Mouse (Mus musculus) myocyte (in vitro differentiated cells): ENCODE measurements around the gene D930048N14Rik. TPM values are rescaled to one million over a fixed set of nuclear protein-coding genes. Genes with fewer than 3 reads are reported as not detected.

ENCODE experiments used
- H3K27me3 ChIP-seq: one replicate; pipeline ENCODE4 v1.6.1; 2011; ENCODE audit not compliant: control insufficient read depth, insufficient read depth, insufficient read length
- H3K36me3 ChIP-seq: one replicate; pipeline ENCODE4 v1.6.1; 2011; ENCODE audit not compliant: control insufficient read depth, insufficient read depth
- H3K4me2 ChIP-seq: one replicate; pipeline ENCODE4 v1.6.1; 2011; ENCODE audit warnings: low read depth, control low read depth
- H3K4me3 ChIP-seq: one replicate; pipeline ENCODE4 v1.5.1; 2011; ENCODE audit warnings: mild to moderate bottlenecking, control low read depth, moderate library complexity
- H3K79me2 ChIP-seq: one replicate; pipeline ENCODE4 v1.6.1; 2011; ENCODE audit not compliant: control insufficient read depth, insufficient read depth
- H3ac ChIP-seq: one replicate; pipeline ENCODE4 v1.6.1; 2011; ENCODE audit not compliant: control insufficient read depth, insufficient read length
- CEBPB ChIP-seq: IDR thresholded peaks from 2 replicates; pipeline ENCODE4 v1.6.1; 2011; ENCODE audit warnings: mild to moderate bottlenecking, moderate library complexity; ENCODE audit not compliant: poor library complexity, insufficient read depth, severe bottlenecking
- E2F4 ChIP-seq: IDR thresholded peaks from one replicate; pipeline ENCODE4 v1.6.1; 2011; ENCODE audit warnings: mild to moderate bottlenecking, control low read depth, moderate library complexity; ENCODE audit not compliant: insufficient read depth
- MAX ChIP-seq: IDR thresholded peaks from one replicate; pipeline ENCODE4 v1.6.1; 2011; ENCODE audit warnings: low read depth, mild to moderate bottlenecking, control low read depth
- MYOD1 ChIP-seq, 3 experiments: IDR thresholded peaks; one replicate each; pipeline ENCODE4 v1.6.1; 2011; ENCODE audit warnings: control low read depth in 2 of 3, low read depth in 2 of 3, mild to moderate bottlenecking in 2 of 3, moderate library complexity in 1 of 3; ENCODE audit not compliant: insufficient read length in 2 of 3, control insufficient read depth in 1 of 3
- MYOG ChIP-seq, 3 experiments: IDR thresholded peaks; one replicate each; pipeline ENCODE4 v1.6.1; 2011; ENCODE audit warnings: control low read depth in 2 of 3, low read depth in 2 of 3, mild to moderate bottlenecking in 2 of 3; ENCODE audit not compliant: insufficient read length in 2 of 3, control insufficient read depth in 1 of 3, insufficient read depth in 1 of 3
- POLR2A ChIP-seq: IDR thresholded peaks from one replicate; pipeline ENCODE4 v1.6.1; 2011; ENCODE audit warnings: low read depth, mild to moderate bottlenecking, control low read depth, moderate library complexity; ENCODE audit not compliant: insufficient read length
- POLR2AphosphoS2 ChIP-seq: IDR thresholded peaks from one replicate; pipeline ENCODE4 v1.6.1; 2011; ENCODE audit warnings: low read depth, control low read depth; ENCODE audit not compliant: insufficient read length
- REST ChIP-seq: IDR thresholded peaks from one replicate; pipeline ENCODE4 v1.6.1; 2011; ENCODE audit warnings: mild to moderate bottlenecking, control low read depth, moderate library complexity; ENCODE audit not compliant: insufficient read depth, insufficient read length
- SRF ChIP-seq: IDR thresholded peaks from one replicate; pipeline ENCODE4 v1.6.1; 2011; ENCODE audit warnings: low read depth; ENCODE audit not compliant: control insufficient read depth, insufficient read length
- TCF12 ChIP-seq: IDR thresholded peaks from one replicate; pipeline ENCODE4 v1.6.1; 2011; ENCODE audit warnings: mild to moderate bottlenecking, control low read depth; ENCODE audit not compliant: poor library complexity, insufficient read depth, severe bottlenecking
- TCF3 ChIP-seq: IDR thresholded peaks from one replicate; pipeline ENCODE4 v1.6.1; 2011; ENCODE audit warnings: low read depth, control low read depth; ENCODE audit not compliant: insufficient read length
- USF1 ChIP-seq: IDR thresholded peaks from one replicate; pipeline ENCODE4 v1.6.1; 2011; ENCODE audit warnings: low read depth, mild to moderate bottlenecking, control low read depth, moderate library complexity
- polyA plus RNA-seq: library from polyadenylated mRNA; unstranded; fragments of >200 nt; fragmentation: generic; extraction: Trizol; gene quantifications from one replicate; pipeline ENCODE4 v1.2.1, GENCODE M21; 2012; ENCODE audit warnings: missing spikeins

The D930048N14Rik gene
- polyA plus RNA-seq, 1 experiment, result 0.25 TPM

DNA sequence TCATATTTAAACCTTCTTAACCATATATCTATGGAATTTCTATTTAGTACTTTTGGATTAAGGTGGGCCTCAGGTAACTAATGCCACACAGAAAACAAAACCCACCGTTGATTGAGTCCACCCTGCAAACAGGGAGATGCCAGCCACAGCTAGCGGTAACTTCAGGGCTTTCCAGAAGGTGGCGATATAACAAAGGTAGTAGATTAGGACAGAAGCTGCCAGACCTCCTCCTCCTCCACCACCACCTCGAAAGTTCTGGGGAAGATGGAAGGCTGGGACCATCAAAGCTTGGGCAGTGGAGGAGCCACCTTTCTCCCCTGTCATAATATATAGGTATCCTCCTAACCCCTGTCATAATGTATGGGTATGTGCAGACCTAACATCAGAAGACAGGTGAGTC is 33.1 kb upstream of the D930048N14Rik start:
- TF ChIP-seq MYOD1 (IDR thresholded peaks at IDR 0.05; ENCODE audit: control insufficient read depth in 1 of 3, insufficient read length in 2 of 3, low read depth in 2 of 3), result no peak
- H3K79me2 ChIP-seq, result peaks cover 21% of the 10 kb centered on the region

DNA sequence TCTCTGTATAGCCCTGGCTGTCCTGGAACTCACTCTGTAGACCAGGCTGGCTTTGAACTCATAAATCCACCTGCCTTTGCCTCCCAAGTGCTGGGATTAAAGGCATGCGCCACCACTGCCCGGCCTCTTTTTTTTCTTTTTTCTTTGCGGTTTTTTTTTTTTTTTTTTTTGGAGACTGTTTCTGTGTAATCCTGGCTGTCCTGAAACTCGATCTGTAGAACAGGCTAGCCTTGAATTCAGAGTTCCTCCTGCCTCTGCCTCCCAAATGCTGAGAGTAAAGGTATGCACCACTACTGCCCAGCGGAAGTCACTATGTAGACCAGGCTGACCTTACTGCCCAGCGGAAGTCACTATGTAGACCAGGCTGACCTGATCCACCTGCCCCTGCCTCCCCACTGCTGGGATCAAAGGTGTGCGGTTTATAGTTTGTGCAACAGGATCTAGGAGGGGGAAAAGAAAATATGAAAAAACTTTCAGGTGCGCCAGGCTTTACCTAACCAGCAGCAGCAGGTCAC is 31.8 kb upstream of the D930048N14Rik start:
- Histone ChIP-seq H3K79me2 (peaks cover 21% of the 10 kb centered on the region), H3K4me2 (peak overlapping the region; percentile 73), H3K4me3 (peak overlapping the region; percentile 62), H3K27me3 (no peaks in the 10 kb centered on the region), H3ac (peak overlapping the region; percentile 45), H3K36me3 (peaks cover 18% of the 10 kb centered on the region)
- TF ChIP-seq E2F4, result no peak
- TF ChIP-seq MYOG (IDR thresholded peaks at IDR 0.05; ENCODE audit: control insufficient read depth in 1 of 3, insufficient read depth in 1 of 3, insufficient read length in 2 of 3, low read depth in 2 of 3), result no peak
- no peak for TF ChIP-seq REST
- TF ChIP-seq MAX, result no peak
- TF ChIP-seq MYOD1 (IDR thresholded peaks at IDR 0.05; ENCODE audit: control insufficient read depth in 1 of 3, insufficient read length in 2 of 3, low read depth in 2 of 3), result no peak
- no peak for TF ChIP-seq POLR2AphosphoS2

More for the DNA sequence above, 33.1 kb upstream of the D930048N14Rik start:
- Histone ChIP-seq H3K4me2 (no peak overlapping the region), H3K27me3 (no peaks in the 10 kb centered on the region), H3K36me3 (peaks cover 9% of the 10 kb centered on the region), H3ac (no peak overlapping the region), H3K4me3 (no peak overlapping the region)

DNA sequence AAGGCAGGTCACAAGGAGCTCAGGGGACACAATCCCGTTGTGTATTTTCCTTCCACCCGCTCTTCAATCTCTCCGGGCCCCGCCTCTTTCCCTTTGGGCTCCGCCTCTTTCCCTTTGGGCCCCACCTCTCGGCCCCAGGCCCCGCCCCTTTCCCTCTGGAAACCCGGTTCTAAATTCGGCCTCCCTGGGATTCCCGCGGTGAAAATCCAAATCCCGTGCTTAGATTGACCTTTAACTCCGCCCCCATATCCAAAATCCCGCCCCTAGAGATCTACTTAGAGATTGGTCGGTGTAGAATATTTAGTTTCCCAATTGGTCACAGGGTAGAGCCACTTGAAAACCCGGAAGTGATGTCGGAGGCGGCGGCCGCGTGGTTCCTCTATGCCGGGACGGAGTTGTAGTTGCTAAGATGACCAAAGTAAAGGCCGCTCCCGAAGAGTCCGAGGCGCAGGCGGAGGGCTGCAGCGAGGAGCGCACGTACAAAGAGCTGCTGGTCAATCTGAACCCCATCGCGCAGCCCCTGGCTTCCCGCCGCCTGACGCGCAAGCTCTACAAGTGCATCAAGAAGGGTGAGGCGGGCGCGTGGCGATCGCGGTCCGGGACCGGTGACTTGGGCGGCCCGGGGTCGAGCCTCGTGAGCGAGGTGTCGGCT is 31.2 kb upstream of the D930048N14Rik start, which contains the start of gene Nhp2:
Nhp2 (plus strand) TSS at position 327 of the 652 bp plus-strand sequence.
- H3K36me3 ChIP-seq, result peaks cover 18% of the 10 kb centered on the region
- H3K27me3 ChIP-seq, result no peaks in the 10 kb centered on the region
- H3K4me3 ChIP-seq, result peak within 1 kb of the TSS; percentile 62
- TF ChIP-seq MAX (no peak), MYOG (IDR thresholded peaks at IDR 0.05; ENCODE audit: control insufficient read depth in 1 of 3, insufficient read depth in 1 of 3, insufficient read length in 2 of 3, low read depth in 2 of 3) (no peak), TCF12 (no peak), E2F4 (peak; percentile 63), TCF3 (no peak), POLR2AphosphoS2 (no peak), REST (no peak), CEBPB (no peak), USF1 (peak; percentile 37), SRF (no peak), MYOD1 (IDR thresholded peaks at IDR 0.05; ENCODE audit: control insufficient read depth in 1 of 3, insufficient read length in 2 of 3, low read depth in 2 of 3) (no peak), POLR2A (peak; percentile 62)
- H3K4me2 ChIP-seq, result peak within 1 kb of the TSS; percentile 98
- peaks cover 21% of the 10 kb centered on the region for H3K79me2 ChIP-seq
- H3ac ChIP-seq, result peak within 1 kb of the TSS; percentile 45

DNA sequence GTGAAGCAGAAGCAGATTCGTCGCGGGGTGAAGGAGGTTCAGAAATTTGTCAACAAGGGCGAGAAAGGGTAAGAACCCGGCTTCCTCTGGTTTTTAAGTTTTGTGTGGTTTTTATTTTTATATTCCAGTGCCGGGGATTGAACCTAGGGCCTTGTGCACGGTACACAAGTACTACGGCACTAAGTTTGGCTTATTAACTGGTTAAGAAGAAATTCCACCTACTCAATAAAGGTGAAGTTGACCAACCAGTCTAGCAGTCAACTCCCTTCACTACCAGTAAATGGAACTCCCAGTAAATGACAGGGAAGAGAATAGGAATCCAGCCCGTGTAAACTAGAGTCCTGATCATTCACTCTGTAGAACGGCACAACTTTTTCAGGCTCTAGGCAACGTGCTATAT is 30.7 kb upstream of the D930048N14Rik start:
- TF ChIP-seq E2F4 (no peak), TCF12 (no peak), USF1 (no peak), CEBPB (no peak), MAX (no peak)
- peak overlapping the region; percentile 62 for H3K4me3 ChIP-seq
- peak overlapping the region; percentile 98 for H3K4me2 ChIP-seq
- peak overlapping the region; percentile 45 for H3ac ChIP-seq
- peaks cover 21% of the 10 kb centered on the region for H3K36me3 ChIP-seq
- H3K79me2 ChIP-seq, result peaks cover 21% of the 10 kb centered on the region
- no peaks in the 10 kb centered on the region for H3K27me3 ChIP-seq

DNA sequence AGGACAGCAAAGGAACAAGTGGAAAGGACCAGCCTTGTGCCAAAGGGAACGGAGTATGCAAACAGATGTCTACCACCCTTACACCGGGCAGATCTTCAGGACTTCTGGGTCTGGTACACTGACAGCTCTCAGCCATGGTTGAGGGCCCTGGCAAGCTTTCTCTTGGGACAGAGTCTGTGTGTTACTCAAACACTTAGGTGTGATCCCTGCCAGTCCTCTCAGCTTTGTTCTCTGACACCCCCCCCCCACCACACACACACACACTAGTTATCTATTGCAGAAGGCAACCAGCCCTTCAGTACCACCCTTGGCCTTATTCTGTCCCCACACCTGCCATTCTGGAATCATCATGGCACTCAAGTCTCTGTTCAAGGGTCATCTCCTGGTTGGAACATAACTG is 29.0 kb upstream of the D930048N14Rik start:
- peaks cover 25% of the 10 kb centered on the region for H3K36me3 ChIP-seq
- no peak for TF ChIP-seq POLR2A
- no peak for TF ChIP-seq USF1
- TF ChIP-seq MYOD1 (IDR thresholded peaks at IDR 0.05; ENCODE audit: control insufficient read depth in 1 of 3, insufficient read length in 2 of 3, low read depth in 2 of 3), result no peak
- no peak for TF ChIP-seq CEBPB
- no peak for TF ChIP-seq POLR2AphosphoS2

More for the DNA sequence above, 29.0 kb upstream of the D930048N14Rik start:
- Histone ChIP-seq H3K4me2 (no peak overlapping the region), H3K27me3 (no peaks in the 10 kb centered on the region), H3ac (no peak overlapping the region), H3K4me3 (peak overlapping the region; percentile 62), H3K79me2 (peaks cover 21% of the 10 kb centered on the region)
